14 mouse cellular contexts compared by ENCODE assay signal in the genomic region with DNA sequence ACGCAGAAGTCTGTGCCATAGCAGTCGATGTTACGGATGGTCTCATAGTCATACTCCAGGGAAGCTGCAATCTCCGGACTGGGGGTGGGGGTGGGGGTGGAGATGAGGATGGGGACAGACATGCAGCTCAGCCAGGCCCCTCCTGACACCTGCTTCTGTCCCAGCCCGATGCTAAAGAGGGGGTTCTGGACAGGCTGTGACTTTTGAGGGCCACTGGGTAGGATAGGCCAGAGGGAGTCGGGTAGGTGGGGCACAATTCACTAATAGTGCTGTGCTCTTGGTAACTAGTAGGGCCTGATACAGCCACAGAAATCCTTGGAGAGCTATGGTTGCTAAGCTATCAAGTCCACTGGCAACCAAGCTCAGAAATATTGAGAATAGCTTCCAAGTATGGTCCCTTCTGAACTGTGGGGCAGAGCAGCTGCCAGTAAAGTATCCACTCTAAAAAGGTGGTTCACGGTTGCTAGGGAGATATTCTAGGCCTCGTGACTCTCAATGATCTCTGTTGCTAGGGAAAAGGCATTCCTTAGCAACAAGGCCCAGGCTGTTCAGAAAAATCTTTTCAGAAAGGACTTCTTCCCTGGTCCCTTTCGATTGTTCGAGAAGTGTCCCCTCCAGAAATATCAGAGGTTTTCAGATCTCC. TPM values are rescaled to one million over a fixed set of nuclear protein-coding genes. Genes with fewer than 3 reads are reported as not detected.
DNase-seq lines count a peak whose midpoint lies in the region; ATAC-seq and TF ChIP-seq lines count a peak whose summit lies in the region.
"Had no signal": no experiment of that assay in that cellular context is flagged by ENCODE, and none has a peak within 500 bp of the region (broad histone marks: within the 10 kb centered on the region; RNA-seq: fewer than 3 reads in every experiment).

No protein-coding gene starts in this region.

- no peak overlapping the region for H3K4me2 ChIP-seq in forebrain, embryonic 14.5 days (ENCODE audit: low read length)
- H3K4me2 ChIP-seq in hindbrain, postnatal 0 days (ENCODE audit: low read depth, low read length): no peak overlapping the region
- peak overlapping the region; percentile 15 for H3K4me2 ChIP-seq in neural tube, embryonic 15.5 days
- H3K4me2 ChIP-seq in kidney, embryonic 15.5 days: no peak overlapping the region
- H3K4me2 ChIP-seq in kidney, embryonic 14.5 days (replicated peaks; ENCODE audit: low read depth, low read length): no peak overlapping the region
- H3K4me2 ChIP-seq: liver, embryonic 13.5 days had no signal

- no peaks in the 10 kb centered on the region for H3K9me3 ChIP-seq in forebrain, embryonic 14.5 days (replicated peaks; ENCODE audit: control insufficient read depth, low read length)
- H3K9me3 ChIP-seq in hindbrain, postnatal 0 days (ENCODE audit: low read length): no peaks in the 10 kb centered on the region
- H3K9me3 ChIP-seq in neural tube, embryonic 15.5 days (replicated peaks): no peaks in the 10 kb centered on the region
- no peaks in the 10 kb centered on the region for H3K9me3 ChIP-seq in kidney, embryonic 15.5 days (replicated peaks)
- no peaks in the 10 kb centered on the region for H3K9me3 ChIP-seq in kidney, embryonic 14.5 days (ENCODE audit: control insufficient read depth, low read length)
- H3K9me3 ChIP-seq: embryonic facial prominence, embryonic 10.5 days; heart, embryonic 10.5 days; liver, embryonic 13.5 days had no signal

- ATAC-seq in forebrain, embryonic 14.5 days: peak; percentile 74; the same call in 1 of the 2 replicates
- ATAC-seq in hindbrain, postnatal 0 days: peak; percentile 71
- ATAC-seq in neural tube, embryonic 15.5 days (ENCODE audit: low FRiP score): peak; percentile 66
- no peak for ATAC-seq in kidney, embryonic 15.5 days (replicated peaks; ENCODE audit: low FRiP score)
- no peak for ATAC-seq in kidney, embryonic 14.5 days (ENCODE audit: low FRiP score, low TSS enrichment)
- ATAC-seq: CD4-positive, CD25-positive, alpha-beta regulatory T cell, adult 4 months had no signal

- no peak overlapping the region for H3K27ac ChIP-seq in left cerebral cortex, adult 2 months
- H3K27ac ChIP-seq in forebrain, embryonic 14.5 days (ENCODE audit: low read depth, low read length): peak overlapping the region; percentile 65
- peak overlapping the region; percentile 37; the same call in 1 of the 2 replicates for H3K27ac ChIP-seq in hindbrain, postnatal 0 days
- H3K27ac ChIP-seq in neural tube, embryonic 15.5 days (replicated peaks): peak overlapping the region; percentile 76
- no peak overlapping the region for H3K27ac ChIP-seq in kidney, embryonic 15.5 days
- no peak overlapping the region for H3K27ac ChIP-seq in kidney, embryonic 14.5 days (ENCODE audit: low read depth, low read length)
- H3K27ac ChIP-seq: embryonic facial prominence, embryonic 10.5 days; heart, embryonic 10.5 days; liver, embryonic 13.5 days had no signal

- no peak for TF ChIP-seq CTCF in left cerebral cortex, adult 2 months (IDR thresholded peaks at IDR 0.05)
- no peak for TF ChIP-seq CTCF in hindbrain, postnatal 0 days (IDR thresholded peaks at IDR 0.05; ENCODE audit: low read depth)

- no peaks in the 10 kb centered on the region for H3K27me3 ChIP-seq in forebrain, embryonic 14.5 days (replicated peaks; ENCODE audit: control insufficient read depth, insufficient read depth, low read length)
- no peaks in the 10 kb centered on the region for H3K27me3 ChIP-seq in hindbrain, postnatal 0 days (ENCODE audit: insufficient read depth, low read length)
- no peaks in the 10 kb centered on the region for H3K27me3 ChIP-seq in neural tube, embryonic 15.5 days (replicated peaks)
- H3K27me3 ChIP-seq in kidney, embryonic 15.5 days: no peaks in the 10 kb centered on the region
- H3K27me3 ChIP-seq in kidney, embryonic 14.5 days (ENCODE audit: control insufficient read depth, insufficient read depth, low read length): no peaks in the 10 kb centered on the region
- H3K27me3 ChIP-seq: liver, embryonic 13.5 days had no signal

- H3K36me3 ChIP-seq in forebrain, embryonic 14.5 days (ENCODE audit: control insufficient read depth, insufficient read depth, low read length): peaks cover 37% of the 10 kb centered on the region
- H3K36me3 ChIP-seq in hindbrain, postnatal 0 days (ENCODE audit: insufficient read depth, low read length): peaks cover 23% of the 10 kb centered on the region; the same call in 1 of the 2 replicates
- H3K36me3 ChIP-seq in neural tube, embryonic 15.5 days: peaks cover 52% of the 10 kb centered on the region
- H3K36me3 ChIP-seq in kidney, embryonic 15.5 days: peaks cover 77% of the 10 kb centered on the region
- H3K36me3 ChIP-seq in kidney, embryonic 14.5 days (ENCODE audit: control insufficient read depth, insufficient read depth, low read length): peaks cover 47% of the 10 kb centered on the region; the same call in 1 of the 2 replicates

- 71% methylated on average over 10 of the region's 10 CpGs for WGBS in forebrain, embryonic 14.5 days
- WGBS in hindbrain, postnatal 0 days: 33% methylated on average over 10 of the region's 10 CpGs
- 48% methylated on average over 10 of the region's 10 CpGs for WGBS in neural tube, embryonic 15.5 days
- WGBS in kidney, embryonic 15.5 days: 92% methylated on average over 10 of the region's 10 CpGs
- 88% methylated on average over 10 of the region's 10 CpGs for WGBS in kidney, embryonic 14.5 days

- no peak overlapping the region for H3K4me3 ChIP-seq in left cerebral cortex, adult 2 months
- no peak overlapping the region for H3K4me3 ChIP-seq in forebrain, embryonic 14.5 days (ENCODE audit: low read depth, low read length)
- H3K4me3 ChIP-seq in hindbrain, postnatal 0 days (ENCODE audit: low read length): no peak overlapping the region
- H3K4me3 ChIP-seq in neural tube, embryonic 15.5 days (replicated peaks): no peak overlapping the region
- H3K4me3 ChIP-seq in kidney, embryonic 15.5 days (replicated peaks): no peak overlapping the region
- no peak overlapping the region for H3K4me3 ChIP-seq in kidney, embryonic 14.5 days (ENCODE audit: low read length)
- H3K4me3 ChIP-seq: embryonic facial prominence, embryonic 10.5 days; heart, embryonic 10.5 days; liver, embryonic 13.5 days had no signal

- peaks cover 7% of the 10 kb centered on the region for H3K4me1 ChIP-seq in forebrain, embryonic 14.5 days (ENCODE audit: control insufficient read depth, insufficient read depth, low read length)
- 0 out of 2 replicates have a peak, but pooled peaks cover 3% of the 10 kb centered on the region for H3K4me1 ChIP-seq in hindbrain, postnatal 0 days (ENCODE audit: insufficient read depth, low read length)
- H3K4me1 ChIP-seq in neural tube, embryonic 15.5 days: peaks cover 24% of the 10 kb centered on the region
- H3K4me1 ChIP-seq in kidney, embryonic 15.5 days: no peaks in the 10 kb centered on the region
- H3K4me1 ChIP-seq in kidney, embryonic 14.5 days (ENCODE audit: control insufficient read depth, insufficient read depth, low read length): no peaks in the 10 kb centered on the region
- H3K4me1 ChIP-seq: embryonic facial prominence, embryonic 10.5 days; heart, embryonic 10.5 days; liver, embryonic 13.5 days had no signal

- intact Hi-C loops in left cerebral cortex, postnatal 25 days (cut with DNase I): no loop called here
- intact Hi-C loops in left cerebral cortex, adult 2 months (cut with DNase I): no loop called here

- no peak overlapping the region for H3K9ac ChIP-seq in forebrain, embryonic 14.5 days (ENCODE audit: low read length)
- H3K9ac ChIP-seq in hindbrain, postnatal 0 days (replicated peaks; ENCODE audit: low read length): no peak overlapping the region
- H3K9ac ChIP-seq in neural tube, embryonic 15.5 days (replicated peaks): no peak overlapping the region
- no peak overlapping the region for H3K9ac ChIP-seq in kidney, embryonic 15.5 days
- no peak overlapping the region for H3K9ac ChIP-seq in kidney, embryonic 14.5 days (ENCODE audit: low read depth, low read length)
- H3K9ac ChIP-seq: liver, embryonic 13.5 days had no signal

- DNase-seq in left cerebral cortex, postnatal 25 days (ENCODE audit: low spot score in 2 of 2): peak; percentile 22 to 47
- no peak for DNase-seq in left cerebral cortex, adult 2 months (ENCODE audit: extremely low spot score in 1 of 2, low spot score in 2 of 2)
- DNase-seq in forebrain, embryonic 14.5 days (ENCODE audit: low spot score): peak; percentile 67
- DNase-seq in hindbrain, postnatal 0 days (ENCODE audit: low spot score): peak; percentile 67
- DNase-seq: adrenal gland, postnatal 10 days; liver, embryonic 13.5 days; lung, postnatal 36 days; thymus, postnatal 36 days had no signal

RNA-seq across cellular contexts. Expression of a gene that starts 6.7 kb away (rescaled TPM):
- 1 to 10 TPM; 6.5 to 7.1 TPM for total RNA-seq in left cerebral cortex, postnatal 25 days (2021)
- 10 to 100 TPM in 1 of 2 experiments, 1 to 10 TPM in 1; 7.4 to 14.6 TPM for total RNA-seq in left cerebral cortex, adult 2 months (2021)
- 1.8 and 2.1 TPM in 2 replicates for polyA plus RNA-seq in forebrain, embryonic 14.5 days (2014; fragmentation: Nextera tagmentation; extraction: Ambion mirVana)
- 3.5 and 4.2 TPM in 2 replicates for total RNA-seq in hindbrain, postnatal 0 days (2014; rRNA removed)
- 3.5 and 4.4 TPM in 2 replicates for polyA plus RNA-seq in hindbrain, postnatal 0 days (2015; fragmentation: Nextera tagmentation; extraction: Ambion mirVana)
- 5.6 and 17.2 TPM in 2 replicates for polyA plus RNA-seq in neural tube, embryonic 15.5 days (2015; fragmentation: Nextera tagmentation; extraction: Ambion mirVana)
- 20.4 and 23.9 TPM in 2 replicates for polyA plus RNA-seq in kidney, embryonic 15.5 days (2015; fragmentation: Nextera tagmentation; extraction: Ambion mirVana)
- polyA plus RNA-seq in kidney, embryonic 14.5 days (2014; fragmentation: Nextera tagmentation; extraction: Ambion mirVana): 18.0 and 19.9 TPM in 2 replicates

RNA-seq across cellular contexts. Expression of a gene that starts 8.6 kb away (rescaled TPM):
- 10 to 100 TPM; 71.6 to 73.4 TPM for total RNA-seq in left cerebral cortex, postnatal 25 days (2021)
- 10 to 100 TPM; 77.0 to 79.0 TPM for total RNA-seq in left cerebral cortex, adult 2 months (2021)
- polyA plus RNA-seq in forebrain, embryonic 14.5 days (2014; fragmentation: Nextera tagmentation; extraction: Ambion mirVana): 233 TPM in 2 replicates
- total RNA-seq in hindbrain, postnatal 0 days (2014; rRNA removed): 408 and 417 TPM in 2 replicates
- 254 and 255 TPM in 2 replicates for polyA plus RNA-seq in hindbrain, postnatal 0 days (2015; fragmentation: Nextera tagmentation; extraction: Ambion mirVana)
- polyA plus RNA-seq in neural tube, embryonic 15.5 days (2015; fragmentation: Nextera tagmentation; extraction: Ambion mirVana): 285 and 295 TPM in 2 replicates
- polyA plus RNA-seq in kidney, embryonic 15.5 days (2015; fragmentation: Nextera tagmentation; extraction: Ambion mirVana): 274 and 286 TPM in 2 replicates
- polyA plus RNA-seq in kidney, embryonic 14.5 days (2014; fragmentation: Nextera tagmentation; extraction: Ambion mirVana): 287 and 317 TPM in 2 replicates

RNA-seq across cellular contexts. Expression of a gene that starts 9.3 kb away (rescaled TPM):
- total RNA-seq in left cerebral cortex, postnatal 25 days (2021): 100 to 1,000 TPM; 212 to 220 TPM
- 100 to 1,000 TPM; 235 to 238 TPM for total RNA-seq in left cerebral cortex, adult 2 months (2021)
- polyA plus RNA-seq in forebrain, embryonic 14.5 days (2014; fragmentation: Nextera tagmentation; extraction: Ambion mirVana): 35.1 and 49.3 TPM in 2 replicates
- 212 and 229 TPM in 2 replicates for total RNA-seq in hindbrain, postnatal 0 days (2014; rRNA removed)
- 117 and 119 TPM in 2 replicates for polyA plus RNA-seq in hindbrain, postnatal 0 days (2015; fragmentation: Nextera tagmentation; extraction: Ambion mirVana)
- 105 and 110 TPM in 2 replicates for polyA plus RNA-seq in neural tube, embryonic 15.5 days (2015; fragmentation: Nextera tagmentation; extraction: Ambion mirVana)
- polyA plus RNA-seq in kidney, embryonic 15.5 days (2015; fragmentation: Nextera tagmentation; extraction: Ambion mirVana): 56.9 and 59.6 TPM in 2 replicates
- 32.0 and 45.0 TPM in 2 replicates for polyA plus RNA-seq in kidney, embryonic 14.5 days (2014; fragmentation: Nextera tagmentation; extraction: Ambion mirVana)

RNA-seq across cellular contexts. Expression of a gene that starts 18.4 kb away (rescaled TPM):
- 1 to 10 TPM; 5.0 to 5.7 TPM for total RNA-seq in left cerebral cortex, postnatal 25 days (2021)
- 1 to 10 TPM; 5.4 to 6.1 TPM for total RNA-seq in left cerebral cortex, adult 2 months (2021)
- 10.2 and 12.3 TPM in 2 replicates for polyA plus RNA-seq in forebrain, embryonic 14.5 days (2014; fragmentation: Nextera tagmentation; extraction: Ambion mirVana)
- 2.2 and 3.6 TPM in 2 replicates for total RNA-seq in hindbrain, postnatal 0 days (2014; rRNA removed)
- 10.9 and 13.2 TPM in 2 replicates for polyA plus RNA-seq in hindbrain, postnatal 0 days (2015; fragmentation: Nextera tagmentation; extraction: Ambion mirVana)
- 15.3 and 16.3 TPM in 2 replicates for polyA plus RNA-seq in neural tube, embryonic 15.5 days (2015; fragmentation: Nextera tagmentation; extraction: Ambion mirVana)
- 18.1 and 18.7 TPM in 2 replicates for polyA plus RNA-seq in kidney, embryonic 15.5 days (2015; fragmentation: Nextera tagmentation; extraction: Ambion mirVana)
- 12.2 and 12.6 TPM in 2 replicates for polyA plus RNA-seq in kidney, embryonic 14.5 days (2014; fragmentation: Nextera tagmentation; extraction: Ambion mirVana)

RNA-seq across cellular contexts. Expression of a gene that starts 19.8 kb away (rescaled TPM):
- 100 to 1,000 TPM; 322 to 328 TPM for total RNA-seq in left cerebral cortex, postnatal 25 days (2021)
- total RNA-seq in left cerebral cortex, adult 2 months (2021): 100 to 1,000 TPM; 325 to 326 TPM
- polyA plus RNA-seq in forebrain, embryonic 14.5 days (2014; fragmentation: Nextera tagmentation; extraction: Ambion mirVana): 1,006 and 1,170 TPM in 2 replicates
- 545 and 569 TPM in 2 replicates for total RNA-seq in hindbrain, postnatal 0 days (2014; rRNA removed)
- 743 and 752 TPM in 2 replicates for polyA plus RNA-seq in hindbrain, postnatal 0 days (2015; fragmentation: Nextera tagmentation; extraction: Ambion mirVana)
- 710 and 932 TPM in 2 replicates for polyA plus RNA-seq in neural tube, embryonic 15.5 days (2015; fragmentation: Nextera tagmentation; extraction: Ambion mirVana)
- 1,518 and 1,652 TPM in 2 replicates for polyA plus RNA-seq in kidney, embryonic 15.5 days (2015; fragmentation: Nextera tagmentation; extraction: Ambion mirVana)
- polyA plus RNA-seq in kidney, embryonic 14.5 days (2014; fragmentation: Nextera tagmentation; extraction: Ambion mirVana): 1,617 and 1,895 TPM in 2 replicates

Comparison
In these comparisons a context has a peak if more than half of its experiments do, and no peak if none do; other contexts are left out.
1. DNase-seq: peak in left cerebral cortex, postnatal 25 days (2 of 2), forebrain, embryonic 14.5 days (single experiment) and hindbrain, postnatal 0 days (single experiment); none in left cerebral cortex, adult 2 months (0 of 2).
2. H3K27ac ChIP-seq: peak in forebrain, embryonic 14.5 days (single experiment), hindbrain, postnatal 0 days (single experiment) and neural tube, embryonic 15.5 days (single experiment); none in left cerebral cortex, adult 2 months (single experiment), kidney, embryonic 15.5 days (single experiment) and kidney, embryonic 14.5 days (single experiment).
3. ATAC-seq: peak in forebrain, embryonic 14.5 days (single experiment), hindbrain, postnatal 0 days (single experiment) and neural tube, embryonic 15.5 days (single experiment); none in kidney, embryonic 15.5 days (single experiment) and kidney, embryonic 14.5 days (single experiment).